Mouse (Mus musculus) cortical plate, adult 2 months (tissue): ENCODE measurements around the gene Epb41.

ENCODE experiments used
- CTCF ChIP-seq: fragments of 200-500 bp; IDR thresholded peaks from 2 replicates; pipeline ENCODE4 v1.5.1; 2011; ENCODE audit warnings: mild to moderate bottlenecking, control low read depth, low read length; ENCODE audit not compliant: insufficient read depth; ENCODE audit errors: extremely low read depth
- POLR2A ChIP-seq: fragments of 200-500 bp; IDR thresholded peaks from 2 replicates; pipeline ENCODE4 v1.6.1; 2011; ENCODE audit warnings: mild to moderate bottlenecking, low read length, control low read depth; ENCODE audit not compliant: insufficient read depth; ENCODE audit errors: extremely low read depth

GRCm38 (mm10) chr4:132077445-132077844 is 2.3 kb upstream of the Epb41 start:
- TF ChIP-seq POLR2A (no peak), CTCF (no peak)
